Mouse (Mus musculus): ENCODE measurements around the gene Hoxb6. TPM values are rescaled to one million over a fixed set of nuclear protein-coding genes. Genes with fewer than 3 reads are reported as not detected.

Hoxb6 gene
- total RNA-seq, 1 experiment = 0.22 TPM

DNA sequence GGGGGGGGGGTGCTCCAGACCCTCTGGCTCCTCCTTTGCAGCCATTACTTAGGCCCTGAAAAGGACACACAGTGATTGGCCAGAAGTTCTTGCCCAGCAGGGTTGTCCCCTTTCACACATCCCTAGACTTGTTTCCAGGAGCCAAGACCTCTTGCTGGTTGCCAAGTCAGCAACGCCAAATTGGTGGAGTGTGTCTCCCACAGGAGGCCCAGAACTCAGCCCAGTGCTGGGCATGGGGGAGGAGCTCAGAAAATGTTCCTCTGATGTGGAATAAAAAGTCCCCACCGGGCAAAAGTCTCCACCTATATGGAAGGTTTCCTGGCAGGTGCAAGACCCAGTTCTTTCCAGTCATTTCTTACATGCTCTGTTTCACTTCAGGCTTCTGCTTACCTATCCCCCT lies 33.2 kb upstream of the Hoxb6 start:
- H3K4me3 ChIP-seq (ENCODE audit: insufficient read depth in 1 of 2, low read depth in 1 of 2, low read length in 2 of 2, poor library complexity in 1 of 2, severe bottlenecking in 1 of 2) = no peak overlapping the region
- peaks cover 3 to 6% of the 10 kb centered on the region in 2 experiments; a peak in 3 of 4 replicates for H3K4me1 ChIP-seq (ENCODE audit: control insufficient read depth in 2 of 2, insufficient read depth in 2 of 2, low read length in 2 of 2, poor library complexity in 1 of 2)
- no peak for DNase-seq (ENCODE audit: low read depth, low spot score)
- H3K36me3 ChIP-seq (ENCODE audit: control insufficient read depth, insufficient read depth, low read length, poor library complexity, severe bottlenecking) = peaks cover 5% of the 10 kb centered on the region; the same call in 1 of the 2 replicates
- H3K9me3 ChIP-seq (ENCODE audit: control insufficient read depth, insufficient read depth, low read depth, low read length) = no peaks in the 10 kb centered on the region
- H3K27ac ChIP-seq (ENCODE audit: insufficient read depth, low read depth, low read length, poor library complexity, severe bottlenecking) = no peak overlapping the region
- H3K9ac ChIP-seq (ENCODE audit: insufficient read depth, low read depth, low read length, poor library complexity, severe bottlenecking) = no peak overlapping the region
- TF ChIP-seq ZNF384 (IDR thresholded peaks at IDR 0.05; ENCODE audit: low read depth, low read length) (no peak), CHD2 (IDR thresholded peaks at IDR 0.05; ENCODE audit: low read depth, low read length) (no peak), MAFK (IDR thresholded peaks at IDR 0.05; ENCODE audit: insufficient read depth, low read depth, low read length) (no peak), ZC3H11A (IDR thresholded peaks at IDR 0.05; ENCODE audit: borderline replicate concordance, low read depth, low read length) (no peak), HCFC1 (IDR thresholded peaks at IDR 0.05; ENCODE audit: borderline replicate concordance, insufficient read depth, low read length) (no peak)
- in situ Hi-C loops (cut with MboI; ENCODE audit: low sequenced_read_pairs in 2 of 2, unreplicated experiment in 2 of 2) = no loop called here

DNA sequence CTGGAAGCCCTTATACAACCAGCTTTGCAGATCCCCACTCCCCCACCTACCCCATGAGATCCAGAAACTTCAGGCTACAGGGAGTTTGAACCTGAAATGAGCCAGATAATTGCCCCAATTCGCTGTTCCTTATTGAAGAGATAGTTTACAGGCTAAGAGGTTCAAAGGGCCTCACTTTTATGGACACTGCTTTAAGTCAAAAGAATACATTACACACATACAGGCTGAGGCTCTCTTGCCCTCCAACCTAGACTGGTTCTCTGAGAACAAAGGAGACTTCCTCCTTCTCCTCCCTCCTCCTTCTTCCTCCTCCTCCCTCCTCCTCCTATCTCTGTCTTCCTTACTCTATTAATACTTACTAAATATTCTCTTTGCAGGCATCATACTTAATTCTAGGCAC lies 32.8 kb upstream of the Hoxb6 start:
- in situ Hi-C loops (cut with MboI; ENCODE audit: low sequenced_read_pairs in 2 of 2, unreplicated experiment in 2 of 2) = no loop called here
- no peak for DNase-seq (ENCODE audit: low read depth, low spot score)

DNA sequence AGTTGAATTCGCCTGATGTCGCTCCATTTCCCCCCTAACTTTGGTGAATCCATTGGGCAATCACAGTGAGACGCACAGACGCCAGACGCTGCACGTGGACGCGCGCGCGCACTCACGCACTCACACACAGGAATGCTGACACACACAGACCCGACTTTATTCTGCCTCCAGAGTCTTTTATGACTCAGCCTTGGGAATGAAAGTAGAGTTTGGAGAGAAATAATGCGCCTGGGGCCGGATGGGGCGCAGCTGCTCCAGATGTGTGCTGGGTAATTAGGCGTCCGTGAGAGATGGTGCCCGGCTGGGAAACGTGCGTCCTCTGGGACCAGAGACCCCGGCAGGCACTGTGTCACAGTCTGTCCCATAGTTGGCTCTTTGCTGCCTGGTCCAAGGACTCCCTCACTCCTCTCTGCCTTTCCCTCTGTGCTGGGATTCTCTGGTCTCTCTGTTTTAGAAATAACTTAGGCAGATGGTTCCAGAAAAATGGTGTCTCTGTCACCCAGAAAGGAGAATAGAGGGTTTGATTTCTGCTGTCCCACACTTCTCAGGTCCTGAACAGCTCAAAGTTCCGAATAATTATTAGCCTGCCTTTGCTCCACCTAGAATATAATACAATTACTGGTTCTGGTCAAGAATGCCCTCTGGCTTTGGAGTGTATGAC lies 31.8 kb upstream of the Hoxb6 start:
- Histone ChIP-seq H3K4me1 (ENCODE audit: control insufficient read depth in 2 of 2, insufficient read depth in 2 of 2, low read length in 2 of 2, poor library complexity in 1 of 2) (peaks cover 0 to 2% of the 10 kb centered on the region in 2 experiments; a peak in 1 of 4 replicates), H3K4me3 (ENCODE audit: insufficient read depth in 1 of 2, low read depth in 1 of 2, low read length in 2 of 2, poor library complexity in 1 of 2, severe bottlenecking in 1 of 2) (no peak overlapping the region; a peak in 1 of 4 replicates)

More for the DNA sequence above, 32.8 kb upstream of the Hoxb6 start:
- H3K4me1 ChIP-seq (ENCODE audit: control insufficient read depth in 2 of 2, insufficient read depth in 2 of 2, low read length in 2 of 2, poor library complexity in 1 of 2) = peaks cover 1 to 6% of the 10 kb centered on the region in 2 experiments; a peak in 3 of 4 replicates
- no peak overlapping the region for H3K4me3 ChIP-seq (ENCODE audit: insufficient read depth in 1 of 2, low read depth in 1 of 2, low read length in 2 of 2, poor library complexity in 1 of 2, severe bottlenecking in 1 of 2)
- no peak for TF ChIP-seq HCFC1 (IDR thresholded peaks at IDR 0.05; ENCODE audit: borderline replicate concordance, insufficient read depth, low read length)
- no peak for TF ChIP-seq MAFK (IDR thresholded peaks at IDR 0.05; ENCODE audit: insufficient read depth, low read depth, low read length)
- TF ChIP-seq ZNF384 (IDR thresholded peaks at IDR 0.05; ENCODE audit: low read depth, low read length) = no peak
- TF ChIP-seq CHD2 (IDR thresholded peaks at IDR 0.05; ENCODE audit: low read depth, low read length) = no peak
- no peak for TF ChIP-seq ZC3H11A (IDR thresholded peaks at IDR 0.05; ENCODE audit: borderline replicate concordance, low read depth, low read length)
- H3K36me3 ChIP-seq (ENCODE audit: control insufficient read depth, insufficient read depth, low read length, poor library complexity, severe bottlenecking) = peaks cover 5% of the 10 kb centered on the region
- no peak overlapping the region for H3K27ac ChIP-seq (ENCODE audit: insufficient read depth, low read depth, low read length, poor library complexity, severe bottlenecking)
- H3K9me3 ChIP-seq (ENCODE audit: control insufficient read depth, insufficient read depth, low read depth, low read length) = no peaks in the 10 kb centered on the region
- H3K9ac ChIP-seq (ENCODE audit: insufficient read depth, low read depth, low read length, poor library complexity, severe bottlenecking) = no peak overlapping the region

DNA sequence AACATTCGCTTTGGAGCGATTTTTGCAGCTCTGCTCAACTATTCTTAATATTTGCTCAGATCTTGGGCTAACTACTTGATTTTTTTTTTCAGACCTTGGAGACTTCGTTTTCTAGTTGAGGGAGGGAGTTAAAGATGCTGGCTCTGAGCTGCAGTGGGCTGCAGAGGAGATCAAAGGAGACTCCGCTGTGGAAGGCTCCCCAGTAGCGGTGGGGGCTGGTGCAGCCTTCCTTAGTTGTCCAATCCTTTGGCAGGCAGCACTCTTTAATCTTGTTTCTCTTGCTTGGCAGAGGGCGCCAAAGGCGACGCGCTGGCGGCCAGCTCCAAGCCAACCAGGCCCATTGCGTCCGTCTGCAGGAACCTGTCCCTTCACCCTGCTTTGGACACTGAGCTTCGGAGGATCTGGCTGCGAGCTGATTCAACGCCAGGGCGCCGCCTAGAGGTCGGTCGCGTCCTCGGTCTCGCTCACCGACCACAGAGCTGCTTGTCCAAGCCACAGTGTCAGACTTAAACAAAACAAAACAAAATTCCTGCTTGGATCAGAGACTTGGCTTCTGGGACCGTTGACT lies 30.9 kb upstream of the Hoxb6 start:
- no peak overlapping the region for H3K4me3 ChIP-seq (ENCODE audit: insufficient read depth in 1 of 2, low read depth in 1 of 2, low read length in 2 of 2, poor library complexity in 1 of 2, severe bottlenecking in 1 of 2)
- no peak for DNase-seq (ENCODE audit: low read depth, low spot score)
- in situ Hi-C loops (cut with MboI; ENCODE audit: low sequenced_read_pairs in 2 of 2, unreplicated experiment in 2 of 2) = no loop called here

More for the DNA sequence above, 31.8 kb upstream of the Hoxb6 start:
- in situ Hi-C loops (cut with MboI; ENCODE audit: low sequenced_read_pairs in 2 of 2, unreplicated experiment in 2 of 2) = no loop called here
- Histone ChIP-seq H3K27ac (ENCODE audit: insufficient read depth, low read depth, low read length, poor library complexity, severe bottlenecking) (no peak overlapping the region), H3K36me3 (ENCODE audit: control insufficient read depth, insufficient read depth, low read length, poor library complexity, severe bottlenecking) (peaks cover 5% of the 10 kb centered on the region), H3K9me3 (ENCODE audit: control insufficient read depth, insufficient read depth, low read depth, low read length) (no peaks in the 10 kb centered on the region), H3K9ac (ENCODE audit: insufficient read depth, low read depth, low read length, poor library complexity, severe bottlenecking) (peak overlapping the region; percentile 10; the same call in 1 of the 2 replicates)
- TF ChIP-seq MAFK (IDR thresholded peaks at IDR 0.05; ENCODE audit: insufficient read depth, low read depth, low read length) (0 out of 2 replicates have a peak, but pooled peaks have one; percentile 45), ZNF384 (IDR thresholded peaks at IDR 0.05; ENCODE audit: low read depth, low read length) (no peak)
- DNase-seq (ENCODE audit: low read depth, low spot score) = no peak

More for the DNA sequence above, 30.9 kb upstream of the Hoxb6 start:
- no peak for TF ChIP-seq ZC3H11A (IDR thresholded peaks at IDR 0.05; ENCODE audit: borderline replicate concordance, low read depth, low read length)
- no peak for TF ChIP-seq HCFC1 (IDR thresholded peaks at IDR 0.05; ENCODE audit: borderline replicate concordance, insufficient read depth, low read length)
- TF ChIP-seq ZNF384 (IDR thresholded peaks at IDR 0.05; ENCODE audit: low read depth, low read length) = no peak
- TF ChIP-seq MAFK (IDR thresholded peaks at IDR 0.05; ENCODE audit: insufficient read depth, low read depth, low read length) = no peak
- no peak for TF ChIP-seq CHD2 (IDR thresholded peaks at IDR 0.05; ENCODE audit: low read depth, low read length)
- Histone ChIP-seq H3K4me1 (ENCODE audit: control insufficient read depth in 2 of 2, insufficient read depth in 2 of 2, low read length in 2 of 2, poor library complexity in 1 of 2) (0 out of 4 replicates have a peak, but pooled peaks cover 0 to 2% of the 10 kb centered on the region in 2 experiments), H3K9ac (ENCODE audit: insufficient read depth, low read depth, low read length, poor library complexity, severe bottlenecking) (no peak overlapping the region), H3K9me3 (ENCODE audit: control insufficient read depth, insufficient read depth, low read depth, low read length) (no peaks in the 10 kb centered on the region), H3K27ac (ENCODE audit: insufficient read depth, low read depth, low read length, poor library complexity, severe bottlenecking) (no peak overlapping the region), H3K36me3 (ENCODE audit: control insufficient read depth, insufficient read depth, low read length, poor library complexity, severe bottlenecking) (peaks cover 5% of the 10 kb centered on the region)
